Mouse (Mus musculus) CH12.LX (cell line): Measurements from ENCODE around the gene Tm9sf4. TPM values are rescaled to one million over a fixed set of nuclear protein-coding genes. Genes with fewer than 3 reads are reported as not detected.
A peak's percentile ranks its signal among the peaks of the same experiment; 100 is the strongest.

ENCODE experiments used
- DNase-seq: peaks from one replicate; pipeline ENCODE4 v3.0.0-alpha.2; 2013; ENCODE audit errors: extremely low read depth
- H3K27ac ChIP-seq: 2 replicates; pipeline ENCODE4 v1.5.1; 2012; ENCODE audit warnings: low read depth, mild to moderate bottlenecking, control low read depth, moderate library complexity; ENCODE audit not compliant: insufficient read depth
- H3K27me3 ChIP-seq: replicated peaks from 2 replicates; pipeline ENCODE3; 2012; ENCODE audit warnings: inconsistent platforms
- H3K36me3 ChIP-seq, 2 experiments: replicated peaks in 1 of 2; 2 replicates each; pipeline versions ENCODE3 to v1.6.1; 2012; ENCODE audit warnings: inconsistent platforms in 1 of 2, low read length in 1 of 2, mild to moderate bottlenecking in 1 of 2, mixed read lengths in 1 of 2, moderate library complexity in 1 of 2; ENCODE audit not compliant: control insufficient read depth in 1 of 2, insufficient read depth in 1 of 2
- H3K4me1 ChIP-seq, 2 experiments: 2 replicates each; pipeline ENCODE4 v1.6.1; 2012; ENCODE audit warnings: inconsistent platforms in 1 of 2, moderate library complexity in 1 of 2; ENCODE audit not compliant: insufficient read depth in 2 of 2, control insufficient read depth in 1 of 2
- H3K4me2 ChIP-seq: 2 replicates; pipeline ENCODE4 v1.6.1; 2012; ENCODE audit warnings: low read depth, mild to moderate bottlenecking, control low read depth; ENCODE audit not compliant: poor library complexity, insufficient read depth, severe bottlenecking
- H3K4me3 ChIP-seq, 3 experiments: fragments of 150-350 bp in 1 of 3; sonication (generic) in 1 of 3; replicated peaks in 1 of 3; 2 replicates each; pipeline versions ENCODE3 to v1.5.1; 2011 to 2012; ENCODE audit warnings: low read depth in 2 of 3, low read length in 2 of 3, mild to moderate bottlenecking in 2 of 3, moderate library complexity in 2 of 3, control low read depth in 1 of 3, improper control_type of control experiment in 1 of 3, inconsistent platforms in 1 of 3, mixed read lengths in 1 of 3; ENCODE audit not compliant: poor library complexity in 1 of 3
- H3K79me2 ChIP-seq: replicated peaks from 2 replicates; pipeline ENCODE4 v1.6.1; 2012; ENCODE audit warnings: mild to moderate bottlenecking, moderate library complexity; ENCODE audit not compliant: control insufficient read depth, poor library complexity, insufficient read depth, severe bottlenecking; ENCODE audit errors: extremely low read depth
- H3K9ac ChIP-seq: 2 replicates; pipeline ENCODE4 v1.6.1; 2012; ENCODE audit warnings: low read depth, mild to moderate bottlenecking, control low read depth, moderate library complexity; ENCODE audit not compliant: insufficient read depth
- H3K9me3 ChIP-seq: replicated peaks from 2 replicates; pipeline ENCODE3; 2012; ENCODE audit warnings: low read length, inconsistent platforms, mixed read lengths
- BHLHE40 ChIP-seq: IDR thresholded peaks from 2 replicates; pipeline ENCODE4 v1.6.1; 2011; ENCODE audit warnings: mild to moderate bottlenecking, low read depth, low read length, improper control_type of control experiment
- CHD1 ChIP-seq: IDR thresholded peaks from 2 replicates; pipeline ENCODE4 v1.6.1; 2012; ENCODE audit warnings: low read depth, low read length, improper control_type of control experiment, inconsistent platforms
- CHD2 ChIP-seq: IDR thresholded peaks from 2 replicates; pipeline ENCODE4 v1.6.1; 2011; ENCODE audit warnings: low read length, improper control_type of control experiment
- E2F4 ChIP-seq: IDR thresholded peaks from 2 replicates; pipeline ENCODE4 v1.6.1; 2011; ENCODE audit warnings: low read depth, low read length, improper control_type of control experiment; ENCODE audit not compliant: insufficient replicate concordance
- GABPA ChIP-seq: IDR thresholded peaks from 2 replicates; pipeline ENCODE4 v1.6.1; 2012; ENCODE audit warnings: low read depth, low read length, improper control_type of control experiment, inconsistent platforms; ENCODE audit not compliant: insufficient replicate concordance
- MAFK ChIP-seq: IDR thresholded peaks from 2 replicates; pipeline ENCODE4 v1.6.1; 2011; ENCODE audit warnings: low read length, improper control_type of control experiment; ENCODE audit not compliant: insufficient replicate concordance
- MAX ChIP-seq: IDR thresholded peaks from 2 replicates; pipeline ENCODE4 v1.6.1; 2011; ENCODE audit warnings: low read length, improper control_type of control experiment
- MAZ ChIP-seq: IDR thresholded peaks from 2 replicates; pipeline ENCODE4 v1.6.1; 2012; ENCODE audit warnings: low read depth, mild to moderate bottlenecking, inconsistent platforms, low read length, improper control_type of control experiment, moderate library complexity
- NRF1 ChIP-seq: IDR thresholded peaks from 2 replicates; pipeline ENCODE4 v1.6.1; 2014; ENCODE audit warnings: low read depth, mild to moderate bottlenecking, inconsistent platforms, low read length, improper control_type of control experiment, moderate library complexity
- PAX5 ChIP-seq: IDR thresholded peaks from 2 replicates; pipeline ENCODE4 v1.6.1; 2012; ENCODE audit warnings: low read length, inconsistent platforms, mixed read lengths
- POLR2A ChIP-seq: IDR thresholded peaks from 2 replicates; pipeline ENCODE4 v1.6.1; 2011; ENCODE audit warnings: low read depth, mild to moderate bottlenecking, improper control_type of control experiment, low read length
- RCOR1 ChIP-seq: conservative IDR thresholded peaks from 2 replicates; pipeline ENCODE4 v1.6.1; 2012; ENCODE audit warnings: low read depth, mild to moderate bottlenecking, inconsistent platforms, low read length, improper control_type of control experiment
- TBP ChIP-seq: conservative IDR thresholded peaks from 2 replicates; pipeline ENCODE4 v1.6.1; 2011; ENCODE audit warnings: low read depth, low read length, improper control_type of control experiment
- TCF12 ChIP-seq: IDR thresholded peaks from 2 replicates; pipeline ENCODE4 v1.6.1; 2014; ENCODE audit warnings: low read depth, mild to moderate bottlenecking, inconsistent platforms, low read length, improper control_type of control experiment
- USF2 ChIP-seq: conservative IDR thresholded peaks from 2 replicates; pipeline ENCODE4 v1.6.1; 2011; ENCODE audit warnings: low read depth, low read length, improper control_type of control experiment
- ZNF384 ChIP-seq: IDR thresholded peaks from 2 replicates; pipeline ENCODE4 v1.6.1; 2012; ENCODE audit warnings: low read depth, low read length, improper control_type of control experiment, inconsistent platforms
- dilution Hi-C: fragments of 300-500 bp; cut with MboI; formaldehyde crosslinking; loops from 2 replicates; pipeline ENCODE4 v1.14.3; 2020; ENCODE audit warnings: low sequenced_read_pairs; ENCODE audit not compliant: extremely low pct_unique_long_range_greater_than_20kb, extremely low pct_ligation_motif_present
- in situ Hi-C: fragments of 300-500 bp; cut with MboI; formaldehyde crosslinking; loops from 3 replicates; pipeline ENCODE4 v1.14.3; 2019; ENCODE audit warnings: low sequenced_read_pairs, low pct_ligation_motif_present, low pct_unique_long_range_greater_than_20kb, mixed read lengths
- polyA plus RNA-seq: library from polyadenylated mRNA; unstranded; fragments of >175 nt; gene quantifications from 2 replicates; pipeline ENCODE4 v1.2.1, GENCODE M21; 2012; ENCODE audit warnings: low read depth; ENCODE audit not compliant: insufficient read length
- total RNA-seq, 2 experiments: library from RNA; depleted of rRNA; stranded (reverse); fragments of 300-350 nt in 1 of 2; fragments of >200 nt in 1 of 2; gene quantifications; 2 replicates each; pipeline ENCODE4 v1.2.3; 2012 to 2014

The Tm9sf4 gene
- total and polyA plus RNA-seq, 3 experiments, result 13.3 to 51.1 (median 30.4) TPM

DNA sequence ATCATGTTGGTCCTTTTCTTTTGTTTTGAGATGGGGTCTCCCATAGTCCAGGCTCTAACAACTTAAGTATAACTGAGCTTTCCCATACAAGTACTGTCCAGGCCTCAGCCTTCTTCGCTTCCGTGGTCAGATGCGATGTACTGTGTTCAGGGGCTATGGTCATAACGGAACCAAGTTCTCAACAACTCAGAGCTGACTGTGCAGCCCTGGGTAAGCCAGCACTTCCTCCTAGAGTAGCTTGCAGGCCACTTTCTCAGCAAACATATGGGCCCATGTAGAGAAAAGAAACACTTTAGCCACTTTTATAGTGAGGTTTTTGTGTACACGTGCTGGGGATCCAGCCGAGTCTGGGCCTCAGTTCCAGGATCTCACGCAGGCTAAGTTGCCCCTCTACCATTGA lies 38.4 kb upstream of the Tm9sf4 start:
- Histone ChIP-seq H3K79me2 (no peaks in the 10 kb centered on the region), H3K27ac (no peak overlapping the region), H3K36me3 (no peaks in the 10 kb centered on the region), H3K9me3 (peaks cover 12% of the 10 kb centered on the region), H3K4me3 (no peak overlapping the region), H3K4me1 (peaks cover 11 to 25% of the 10 kb centered on the region in 2 experiments; a peak in 2 of 4 replicates), H3K27me3 (peaks cover 69% of the 10 kb centered on the region), H3K4me2 (no peak overlapping the region), H3K9ac (no peak overlapping the region)
- in situ Hi-C loops, result no loop called here
- TF ChIP-seq E2F4, result no peak
- TF ChIP-seq ZNF384, result no peak
- no peak for TF ChIP-seq PAX5
- no peak for TF ChIP-seq NRF1
- no peak for DNase-seq
- dilution Hi-C loops, result no loop called here

- in situ Hi-C loops (loop anchor here (25.0 kb wide), 1 partner anchor 461 kb away; no protein-coding TSS in a partner anchor), dilution Hi-C loops (no loop called here)
- TF ChIP-seq CHD1 (no peak), MAX (peak; percentile 87), MAFK (peak; percentile 57; the same call in 1 of the 2 replicates), CHD2 (no peak), BHLHE40 (peak; percentile 26; the same call in 1 of the 2 replicates), POLR2A (no peak), GABPA (no peak), RCOR1 (no peak), TBP (no peak), USF2 (no peak), MAZ (no peak), TCF12 (peak; percentile 68)
These were observed 35.2 kb upstream of the Tm9sf4 start for GRCm38 (mm10) chr2:153125875-153126274.

More at GRCm38 (mm10) chr2:153125875-153126274, 35.2 kb upstream of the Tm9sf4 start:
- Histone ChIP-seq H3K27me3 (peaks cover 73% of the 10 kb centered on the region), H3K4me1 (peaks cover 11 to 31% of the 10 kb centered on the region in 2 experiments; a peak in 2 of 4 replicates), H3K9ac (no peak overlapping the region), H3K4me3 (no peak overlapping the region), H3K4me2 (no peak overlapping the region), H3K27ac (no peak overlapping the region), H3K9me3 (peaks cover 10% of the 10 kb centered on the region), H3K36me3 (no peaks in the 10 kb centered on the region), H3K79me2 (no peaks in the 10 kb centered on the region)
- DNase-seq, result peak; percentile 49
